Mouse (Mus musculus) embryonic facial prominence, embryonic 10.5 days (tissue): ENCODE results near the gene Olfr374. TPM values are rescaled to one million over a fixed set of nuclear protein-coding genes. Genes with fewer than 3 reads are reported as not detected.
"Not testable (repeated sequence)": the region's sequence is repeated elsewhere in the genome, so short reads cannot be mapped to it uniquely, and the experiment has no call there.

ENCODE experiments used
- DNase-seq: peaks from one replicate; pipeline ENCODE4 v3.0.0-alpha.2; 2017; ENCODE audit warnings: low spot score
- H3K27ac ChIP-seq: fragments of 300-500 bp; sonication (generic); replicated peaks from 2 replicates; pipeline ENCODE4 v1.5.1; 2016; ENCODE audit warnings: mild to moderate bottlenecking
- H3K27me3 ChIP-seq: fragments of 300-500 bp; sonication (generic); replicated peaks from 2 replicates; pipeline ENCODE4 v1.6.1; 2016; ENCODE audit warnings: low read depth, mild to moderate bottlenecking; ENCODE audit not compliant: poor library complexity, severe bottlenecking
- H3K36me3 ChIP-seq: fragments of 300-500 bp; sonication (generic); replicated peaks from 2 replicates; pipeline ENCODE4 v1.6.1; 2016; ENCODE audit warnings: mild to moderate bottlenecking, moderate library complexity
- H3K4me1 ChIP-seq: fragments of 300-500 bp; sonication (generic); 2 replicates; pipeline ENCODE4 v1.6.1; 2016
- H3K4me3 ChIP-seq: fragments of 300-500 bp; sonication (generic); 2 replicates; pipeline ENCODE4 v1.5.1; 2016; ENCODE audit warnings: mild to moderate bottlenecking, moderate library complexity
- H3K9me3 ChIP-seq: fragments of 300-500 bp; sonication (generic); 2 replicates; pipeline ENCODE4 v1.6.1; 2016; ENCODE audit warnings: mild to moderate bottlenecking
- WGBS: fragments of 180-500 bp; shearing (Covaris S2); methylation state at CpG from one replicate; pipeline ENCODE4 v1.1.7; 2016; 5-methylcytosine and 5-hydroxymethylcytosine counted together
- polyA plus RNA-seq: library from polyadenylated mRNA; unstranded; fragments of >200 nt; fragmentation: Nextera tagmentation; extraction: Ambion mirVana; gene quantifications from 2 replicates; pipeline ENCODE4 v1.2.1, GENCODE M21; 2016

Gene Olfr374
- polyA plus RNA-seq = not detected in 2 replicates

DNA sequence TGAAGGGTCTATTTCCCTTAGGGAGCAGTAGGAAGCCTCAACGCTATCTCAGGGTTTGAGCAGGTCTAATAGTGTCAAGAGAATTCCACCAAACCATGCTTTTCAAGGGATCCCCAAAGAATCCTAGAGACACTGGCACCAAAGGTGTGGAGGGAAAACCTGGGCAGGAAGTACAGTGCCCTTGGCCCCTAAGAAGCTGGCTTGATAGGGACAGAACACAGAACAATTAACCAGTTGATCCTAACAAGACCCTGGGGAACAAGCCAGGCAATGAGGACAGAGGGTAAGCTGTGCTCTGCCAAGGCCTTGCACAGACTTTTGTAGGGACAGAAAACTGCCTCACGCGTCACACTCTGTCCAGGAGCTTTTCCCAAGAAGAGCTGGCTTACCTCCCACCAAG, at the start of gene Olfr374:
Gene Olfr374 (plus strand): TSS at position 301 of the 400 bp plus-strand sequence.
- DNase-seq = no peak
- Histone ChIP-seq H3K27ac (no peak within 1 kb of the TSS), H3K36me3 (no peaks in the 10 kb centered on the region), H3K4me3 (no peak within 1 kb of the TSS), H3K4me1 (no peaks in the 10 kb centered on the region), H3K9me3 (peaks cover 7% of the 10 kb centered on the region), H3K27me3 (no peaks in the 10 kb centered on the region)
- 84% methylated on average over 3 of the region's 3 CpGs for WGBS

DNA sequence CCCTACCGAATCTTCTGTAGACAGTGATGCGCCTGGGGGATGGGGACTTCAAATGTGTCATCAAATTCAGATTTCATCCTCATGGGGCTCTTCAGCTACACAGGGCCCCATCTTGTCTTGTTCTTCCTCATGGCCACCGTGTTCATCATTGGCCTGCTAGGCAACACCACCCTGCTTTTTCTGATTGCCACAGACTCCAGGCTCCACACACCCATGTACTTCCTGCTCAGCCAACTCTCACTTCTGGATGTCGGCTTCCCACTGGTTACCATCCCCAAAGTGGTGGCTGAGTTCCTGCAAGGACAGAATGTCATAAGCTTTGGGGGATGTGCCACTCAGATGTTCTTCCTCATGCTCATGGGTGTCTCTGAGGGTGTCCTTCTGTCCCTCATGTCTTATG, 49.2 kb upstream of the Olfr374 start:
- not testable (repeated sequence) for H3K27ac ChIP-seq

DNA sequence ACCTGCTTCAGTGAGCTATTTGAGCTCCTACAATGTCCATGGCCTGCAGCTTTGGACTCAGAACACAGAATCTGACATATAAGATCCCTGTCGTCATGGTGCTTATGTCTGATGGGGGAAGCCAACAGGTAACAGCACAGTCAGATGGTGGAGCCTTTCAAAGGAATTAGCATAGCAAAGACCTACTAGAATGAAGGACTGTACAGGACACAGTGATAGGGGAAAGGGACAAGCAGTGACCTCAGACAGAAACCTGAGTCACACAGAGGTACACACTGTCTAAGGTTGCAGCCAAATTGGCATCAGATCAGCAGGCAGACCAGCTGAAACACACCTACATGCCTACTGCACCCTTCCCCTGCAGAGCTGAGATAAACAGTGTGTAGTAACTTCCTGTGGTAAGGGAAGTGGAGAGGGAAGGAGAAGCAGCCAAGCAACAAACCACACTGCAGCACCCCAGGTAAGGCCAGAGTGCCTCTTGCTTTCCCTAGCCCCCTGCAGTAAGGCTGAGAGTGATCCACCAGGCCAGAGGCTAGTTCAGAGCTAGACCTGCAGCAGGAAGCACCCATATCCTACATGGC, 39.9 kb upstream of the Olfr374 start:
- H3K27ac ChIP-seq, H3K9me3 ChIP-seq, H3K4me1 ChIP-seq, DNase-seq, H3K36me3 ChIP-seq, H3K27me3 ChIP-seq, H3K4me3 ChIP-seq: not testable (repeated sequence)
- 90% methylated on average over 1 of the region's 1 CpGs for WGBS

More for the DNA sequence above, 49.2 kb upstream of the Olfr374 start:
- not testable (repeated sequence) for H3K27me3 ChIP-seq, H3K4me1 ChIP-seq, H3K36me3 ChIP-seq, H3K4me3 ChIP-seq, DNase-seq, H3K9me3 ChIP-seq
- WGBS = 88% methylated on average over 3 of the region's 4 CpGs

DNA sequence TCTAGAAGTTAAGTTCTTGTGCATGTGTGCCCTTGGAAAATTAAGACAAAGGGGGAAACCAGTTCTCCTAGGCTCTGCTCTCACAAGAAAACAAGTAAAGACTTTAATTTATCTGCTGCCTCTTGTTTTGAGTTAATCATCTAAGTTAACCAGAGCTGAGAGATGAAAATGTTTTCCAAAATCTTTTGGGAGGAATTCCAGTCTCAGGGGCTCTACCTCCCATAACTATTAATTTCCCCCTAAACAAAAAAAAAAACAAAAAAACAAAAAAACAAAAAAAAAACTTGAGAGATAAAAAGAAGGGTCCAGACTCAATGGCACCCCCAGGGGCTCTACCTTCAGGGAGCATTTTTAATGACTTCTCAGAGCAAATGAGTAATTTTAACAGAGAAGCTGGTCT, 24.0 kb upstream of the Olfr374 start, which contains the start of gene Olfr373:
Gene Olfr373 (plus strand): TSS at position 301 of the 400 bp plus-strand sequence.
- H3K4me3 ChIP-seq, DNase-seq, H3K4me1 ChIP-seq, H3K9me3 ChIP-seq, H3K27me3 ChIP-seq, H3K27ac ChIP-seq, H3K36me3 ChIP-seq: not testable (repeated sequence)

DNA sequence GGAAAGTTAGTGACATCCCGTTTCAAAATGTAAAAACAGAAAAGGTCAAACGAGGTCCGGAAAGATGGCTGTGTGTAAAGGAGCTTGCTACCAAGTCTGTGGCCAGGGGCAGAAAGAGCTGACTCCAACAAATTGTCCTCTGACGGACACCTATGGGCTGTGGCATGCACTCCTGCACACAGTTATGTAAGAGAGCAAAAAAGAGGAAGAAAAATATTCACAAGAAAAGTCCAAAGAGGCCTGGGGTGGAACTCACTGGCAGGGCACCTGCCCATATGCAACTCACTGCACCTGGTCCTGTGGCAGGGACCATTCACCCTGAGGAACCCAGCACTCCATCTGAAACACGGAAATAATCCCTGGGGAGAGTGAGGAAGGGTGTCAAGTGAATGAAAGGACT, 22.1 kb upstream of the Olfr374 start:
- WGBS = 72% methylated on average over 5 of the region's 5 CpGs
- Histone ChIP-seq H3K27me3 (no peaks in the 10 kb centered on the region), H3K4me1 (no peaks in the 10 kb centered on the region), H3K4me3 (no peak overlapping the region), H3K27ac (no peak overlapping the region), H3K9me3 (no peaks in the 10 kb centered on the region), H3K36me3 (no peaks in the 10 kb centered on the region)
- DNase-seq = no peak

DNA sequence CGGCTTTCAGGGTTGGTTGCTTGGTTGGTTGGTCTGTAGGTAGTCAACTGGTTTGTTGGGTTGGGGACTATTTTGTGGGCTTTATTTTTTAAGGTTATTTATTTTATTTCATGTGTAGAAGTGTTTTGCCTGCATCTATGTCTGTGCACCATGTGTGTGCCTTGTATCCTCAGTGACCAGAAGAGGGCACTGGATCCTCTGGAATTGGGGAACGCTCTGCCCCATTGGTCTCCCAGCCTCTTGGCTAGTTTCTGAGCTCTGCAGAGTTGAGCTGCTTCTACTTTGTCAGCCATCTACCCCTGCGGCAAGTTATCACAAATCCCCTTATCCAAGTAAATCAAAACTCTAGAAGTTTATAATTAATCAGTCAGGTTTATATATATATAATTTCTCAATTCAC, 19.2 kb upstream of the Olfr374 start:
- not testable (repeated sequence) for DNase-seq, H3K27ac ChIP-seq, H3K9me3 ChIP-seq, H3K27me3 ChIP-seq, H3K4me3 ChIP-seq, H3K36me3 ChIP-seq, H3K4me1 ChIP-seq
- 87% methylated on average over 3 of the region's 3 CpGs for WGBS

DNA sequence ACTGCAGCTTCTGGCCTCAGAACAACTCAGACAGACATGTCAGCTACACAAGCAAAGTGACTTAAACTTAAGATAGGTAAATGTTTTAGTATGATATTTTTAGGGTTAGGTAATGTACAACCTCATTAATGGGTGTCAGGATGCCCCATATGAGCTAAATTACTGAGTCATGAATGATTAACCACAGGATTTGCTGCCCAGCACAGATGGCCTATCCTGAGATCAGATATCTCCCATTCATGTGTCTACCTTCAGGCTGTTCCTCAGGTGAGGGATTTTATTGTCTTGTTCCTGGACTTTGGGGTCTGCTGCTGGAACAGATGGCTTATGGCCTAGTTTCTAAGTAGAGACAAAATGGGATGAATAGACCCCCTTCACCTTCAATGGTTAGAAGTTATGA, 10.1 kb upstream of the Olfr374 start:
- H3K36me3 ChIP-seq, H3K27me3 ChIP-seq, H3K4me3 ChIP-seq, H3K4me1 ChIP-seq, H3K9me3 ChIP-seq, DNase-seq, H3K27ac ChIP-seq: not testable (repeated sequence)

DNA sequence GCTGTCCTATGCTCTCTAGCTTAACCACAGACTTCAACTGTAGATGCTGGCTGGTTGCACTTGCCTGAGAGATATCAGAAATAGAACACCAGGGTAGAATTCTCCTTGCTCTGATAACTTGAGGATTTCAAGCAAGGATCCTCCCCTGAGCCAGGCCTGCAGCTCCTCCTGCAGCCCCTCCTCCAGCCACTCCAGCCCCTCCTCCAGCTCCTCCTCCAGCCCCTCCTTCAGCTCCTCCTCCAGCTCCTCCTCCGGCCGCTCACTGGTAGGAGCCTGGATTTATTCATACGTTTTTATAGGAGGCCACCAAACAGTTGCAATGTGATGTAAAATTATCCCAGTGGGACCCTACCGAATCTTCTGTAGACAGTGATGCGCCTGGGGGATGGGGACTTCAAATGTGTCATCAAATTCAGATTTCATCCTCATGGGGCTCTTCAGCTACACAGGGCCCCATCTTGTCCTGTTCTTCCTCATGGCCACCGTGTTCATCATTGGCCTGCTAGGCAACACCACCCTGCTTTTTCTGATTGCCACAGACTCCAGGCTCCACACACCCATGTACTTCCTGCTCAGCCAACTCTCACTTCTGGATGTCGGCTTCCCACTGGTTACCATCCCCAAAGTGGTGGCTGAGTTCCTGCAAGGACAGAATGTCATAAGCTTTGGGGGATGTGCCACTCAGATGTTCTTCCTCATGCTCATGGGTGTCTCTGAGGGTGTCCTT, 7.3 kb upstream of the Olfr374 start:
- not testable (repeated sequence) for H3K27ac ChIP-seq, H3K36me3 ChIP-seq, H3K27me3 ChIP-seq, DNase-seq, H3K4me3 ChIP-seq, H3K4me1 ChIP-seq, H3K9me3 ChIP-seq
- WGBS = 57% methylated on average over 6 of the region's 7 CpGs

DNA sequence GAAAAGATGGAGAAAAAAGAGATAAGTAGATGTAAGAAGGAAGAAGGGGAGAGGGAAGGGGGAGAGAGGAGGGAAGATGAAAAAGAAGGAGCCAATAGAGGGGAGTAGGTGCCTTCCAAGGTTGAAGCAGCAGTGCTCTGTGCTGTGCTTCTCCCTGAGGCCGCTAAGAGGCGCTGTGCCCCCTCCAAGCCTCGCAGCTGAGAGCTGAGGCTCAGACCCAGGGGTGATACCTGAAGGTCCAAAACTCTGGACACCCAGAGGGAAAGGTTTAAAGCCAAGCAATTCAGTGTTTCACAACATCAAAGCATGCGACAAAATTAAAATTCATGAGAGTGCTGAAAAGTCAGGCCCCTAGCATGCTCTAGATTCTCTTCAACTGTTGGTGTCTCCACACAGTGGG, 1.7 kb upstream of the Olfr374 start:
- H3K36me3 ChIP-seq = no peaks in the 10 kb centered on the region
- DNase-seq = no peak
- H3K27ac ChIP-seq = no peak overlapping the region
- WGBS = 24% methylated on average over 4 of the region's 4 CpGs
- no peak overlapping the region for H3K4me3 ChIP-seq
- H3K4me1 ChIP-seq = no peaks in the 10 kb centered on the region
- H3K9me3 ChIP-seq = peaks cover 7% of the 10 kb centered on the region
- no peaks in the 10 kb centered on the region for H3K27me3 ChIP-seq

DNA sequence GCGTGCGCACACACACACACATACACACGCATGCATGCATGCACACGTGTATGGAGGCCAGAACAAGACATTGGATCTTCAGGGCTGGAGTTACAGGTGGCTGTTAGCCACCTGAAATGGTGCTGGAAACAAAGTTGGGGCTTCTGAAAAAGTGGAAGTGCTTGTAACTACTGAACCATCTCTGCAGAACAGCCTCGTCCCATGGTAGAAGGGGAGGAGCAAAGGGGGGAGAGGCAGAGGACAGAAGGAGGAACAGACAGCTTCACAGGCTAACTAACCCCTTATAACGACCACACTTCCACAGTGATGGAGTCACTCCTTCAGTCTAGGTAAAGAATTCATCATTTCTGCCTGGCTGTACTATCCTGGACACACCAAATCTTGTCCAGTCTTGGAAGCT, 4.0 kb downstream of the Olfr374 start:
- H3K27me3 ChIP-seq = no peaks in the 10 kb centered on the region
- no peak for DNase-seq
- no peak overlapping the region for H3K4me3 ChIP-seq
- 0 out of 2 replicates have a peak, but pooled peaks cover 2% of the 10 kb centered on the region for H3K9me3 ChIP-seq
- WGBS = 79% methylated on average over 6 of the region's 6 CpGs
- no peaks in the 10 kb centered on the region for H3K4me1 ChIP-seq
- no peak overlapping the region for H3K27ac ChIP-seq
- H3K36me3 ChIP-seq = no peaks in the 10 kb centered on the region

DNA sequence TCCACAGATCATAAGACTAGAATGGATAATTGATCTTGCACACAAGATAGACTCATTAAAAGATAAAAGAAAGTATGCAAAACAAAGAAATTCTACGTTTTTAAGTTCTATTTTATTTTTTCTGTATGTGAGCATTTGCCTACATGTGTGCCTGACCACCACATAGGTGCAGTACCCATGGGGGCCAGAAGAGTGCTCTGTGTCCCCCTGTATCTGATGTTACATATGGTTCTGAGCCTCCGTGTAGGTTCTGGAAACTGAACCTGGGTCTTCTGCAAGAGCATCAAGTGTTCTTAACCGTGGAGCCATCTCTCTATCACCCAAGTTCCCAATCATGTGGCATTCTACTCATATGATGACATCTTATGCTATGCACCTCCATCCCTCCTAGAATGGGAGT, 5.6 kb downstream of the Olfr374 start:
- Histone ChIP-seq H3K4me1 (no peaks in the 10 kb centered on the region), H3K36me3 (no peaks in the 10 kb centered on the region), H3K9me3 (0 out of 2 replicates have a peak, but pooled peaks cover 2% of the 10 kb centered on the region), H3K27ac (no peak overlapping the region), H3K4me3 (no peak overlapping the region), H3K27me3 (no peaks in the 10 kb centered on the region)
- no peak for DNase-seq
- WGBS = 67% methylated on average over 3 of the region's 3 CpGs

DNA sequence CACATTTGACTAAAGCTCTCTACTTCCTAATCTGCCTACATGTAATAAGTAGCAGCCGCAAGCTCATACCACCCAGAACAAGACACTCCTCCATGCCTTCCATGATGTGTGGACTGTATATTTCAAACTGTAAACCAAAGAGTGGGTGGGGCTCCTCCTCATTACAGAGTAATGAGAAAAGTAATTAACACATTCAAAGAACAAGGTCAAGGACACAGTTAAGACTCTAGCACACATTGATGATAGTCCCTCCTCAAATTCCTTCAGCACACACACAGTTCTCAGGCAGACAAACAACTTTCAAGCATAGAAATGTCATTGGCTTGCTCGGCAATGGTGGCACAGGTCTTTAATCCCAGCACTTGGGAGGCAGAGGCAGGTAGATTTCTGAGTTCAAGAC, 8.4 kb downstream of the Olfr374 start:
- Histone ChIP-seq H3K27me3 (no peaks in the 10 kb centered on the region), H3K36me3 (no peaks in the 10 kb centered on the region), H3K27ac (no peak overlapping the region), H3K4me1 (no peaks in the 10 kb centered on the region), H3K9me3 (0 out of 2 replicates have a peak, but pooled peaks cover 2% of the 10 kb centered on the region), H3K4me3 (no peak overlapping the region)
- 94% methylated on average over 2 of the region's 2 CpGs for WGBS
- no peak for DNase-seq

DNA sequence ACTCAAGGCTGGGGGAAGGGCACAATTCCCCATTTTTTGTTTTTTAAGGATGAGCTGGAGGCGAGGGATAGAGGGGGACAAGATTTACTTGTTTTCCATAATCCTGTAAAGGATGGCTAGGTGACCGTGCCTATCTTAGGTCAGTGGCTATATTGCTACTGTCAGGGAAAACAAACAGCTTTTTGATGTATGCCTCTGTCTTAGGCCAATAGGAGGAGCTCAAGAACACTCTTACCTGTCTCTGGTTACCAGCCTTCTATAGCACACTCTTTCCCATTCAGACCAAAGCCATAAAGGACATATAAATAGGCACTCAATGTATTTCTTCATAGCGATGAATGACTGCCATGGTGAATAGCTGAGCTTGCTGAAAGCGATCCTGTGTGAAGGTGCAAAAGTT, 11.8 kb downstream of the Olfr374 start:
- DNase-seq = no peak
- Histone ChIP-seq H3K9me3 (no peaks in the 10 kb centered on the region), H3K27ac (no peak overlapping the region), H3K36me3 (no peaks in the 10 kb centered on the region), H3K27me3 (no peaks in the 10 kb centered on the region), H3K4me1 (peaks cover 17% of the 10 kb centered on the region), H3K4me3 (no peak overlapping the region)
- 55% methylated on average over 4 of the region's 4 CpGs for WGBS
